Mouse (Mus musculus): ENCODE measurements at regions not wholly inside any gene's neighbourhood (a gene's known extent, or its start where the extent isn't known, plus 50 kb on each side); places are given as distances from the start of the nearest gene placed in this dataset.

- Histone ChIP-seq H3K27ac (ENCODE audit: insufficient read depth, low read depth, low read length) (no peak overlapping the region), H3K4me1 (ENCODE audit: control insufficient read depth, insufficient read depth, low read length) (peaks cover 11% of the 10 kb centered on the region; the same call in 1 of the 2 replicates), H3K4me3 (ENCODE audit: insufficient read depth, low read length) (peak overlapping the region; percentile 19)
- TF ChIP-seq POLR2A (IDR thresholded peaks at IDR 0.05; ENCODE audit: borderline replicate concordance, low read depth, low read length) (no peak), CTCF (IDR thresholded peaks at IDR 0.05; ENCODE audit: low read depth, low read length) (no peak)
Observed at GRCm38 (mm10) chr4:131298011-131298674, 354.0 kb downstream of the Matn1 start.

GRCm38 (mm10) chr4:131303936-131304335, 359.8 kb downstream of the Matn1 start:
- H3K4me3 ChIP-seq (ENCODE audit: insufficient read depth, low read length): no peak overlapping the region
- no peak overlapping the region for H3K27ac ChIP-seq (ENCODE audit: insufficient read depth, low read depth, low read length)
- TF ChIP-seq POLR2A (IDR thresholded peaks at IDR 0.05; ENCODE audit: borderline replicate concordance, low read depth, low read length) (no peak), CTCF (IDR thresholded peaks at IDR 0.05; ENCODE audit: low read depth, low read length) (no peak)
- H3K4me1 ChIP-seq (ENCODE audit: control insufficient read depth, insufficient read depth, low read length): peaks cover under 1% of the 10 kb centered on the region; the same call in 1 of the 2 replicates

GRCm38 (mm10) chr4:131304361-131304777, 360.2 kb downstream of the Matn1 start:
- no peak overlapping the region for H3K27ac ChIP-seq (ENCODE audit: insufficient read depth, low read depth, low read length)
- H3K4me3 ChIP-seq (ENCODE audit: insufficient read depth, low read length): no peak overlapping the region
- H3K4me1 ChIP-seq (ENCODE audit: control insufficient read depth, insufficient read depth, low read length): no peaks in the 10 kb centered on the region
- TF ChIP-seq CTCF (IDR thresholded peaks at IDR 0.05; ENCODE audit: low read depth, low read length) (no peak), POLR2A (IDR thresholded peaks at IDR 0.05; ENCODE audit: borderline replicate concordance, low read depth, low read length) (no peak)

GRCm38 (mm10) chr4:131314231-131314630, 370.0 kb downstream of the Matn1 start:
- TF ChIP-seq POLR2A (IDR thresholded peaks at IDR 0.05; ENCODE audit: borderline replicate concordance, low read depth, low read length) (no peak), CTCF (IDR thresholded peaks at IDR 0.05; ENCODE audit: low read depth, low read length) (no peak)
- Histone ChIP-seq H3K27ac (ENCODE audit: insufficient read depth, low read depth, low read length) (no peak overlapping the region), H3K4me1 (ENCODE audit: control insufficient read depth, insufficient read depth, low read length) (no peaks in the 10 kb centered on the region), H3K4me3 (ENCODE audit: insufficient read depth, low read length) (no peak overlapping the region)

GRCm38 (mm10) chr4:131316041-131316440, 371.9 kb downstream of the Matn1 start:
- H3K4me1 ChIP-seq (ENCODE audit: control insufficient read depth, insufficient read depth, low read length): no peaks in the 10 kb centered on the region
- H3K27ac ChIP-seq (ENCODE audit: insufficient read depth, low read depth, low read length): no peak overlapping the region
- no peak for TF ChIP-seq CTCF (IDR thresholded peaks at IDR 0.05; ENCODE audit: low read depth, low read length)
- no peak for TF ChIP-seq POLR2A (IDR thresholded peaks at IDR 0.05; ENCODE audit: borderline replicate concordance, low read depth, low read length)
- no peak overlapping the region for H3K4me3 ChIP-seq (ENCODE audit: insufficient read depth, low read length)

GRCm38 (mm10) chr4:131322323-131322722, 378.1 kb downstream of the Matn1 start:
- H3K4me3 ChIP-seq (ENCODE audit: insufficient read depth, low read length): no peak overlapping the region
- no peak for TF ChIP-seq CTCF (IDR thresholded peaks at IDR 0.05; ENCODE audit: low read depth, low read length)
- TF ChIP-seq POLR2A (IDR thresholded peaks at IDR 0.05; ENCODE audit: borderline replicate concordance, low read depth, low read length): no peak
- H3K4me1 ChIP-seq (ENCODE audit: control insufficient read depth, insufficient read depth, low read length): no peaks in the 10 kb centered on the region
- no peak overlapping the region for H3K27ac ChIP-seq (ENCODE audit: insufficient read depth, low read depth, low read length)

GRCm38 (mm10) chr4:131324486-131324885, 380.3 kb downstream of the Matn1 start:
- H3K4me3 ChIP-seq (ENCODE audit: insufficient read depth, low read length): no peak overlapping the region
- no peaks in the 10 kb centered on the region for H3K4me1 ChIP-seq (ENCODE audit: control insufficient read depth, insufficient read depth, low read length)
- no peak overlapping the region for H3K27ac ChIP-seq (ENCODE audit: insufficient read depth, low read depth, low read length)
- TF ChIP-seq CTCF (IDR thresholded peaks at IDR 0.05; ENCODE audit: low read depth, low read length): no peak

GRCm38 (mm10) chr4:131325200-131325599, 381.0 kb downstream of the Matn1 start:
- Histone ChIP-seq H3K4me1 (ENCODE audit: control insufficient read depth, insufficient read depth, low read length) (no peaks in the 10 kb centered on the region), H3K27ac (ENCODE audit: insufficient read depth, low read depth, low read length) (no peak overlapping the region), H3K4me3 (ENCODE audit: insufficient read depth, low read length) (no peak overlapping the region)
- no peak for TF ChIP-seq POLR2A (IDR thresholded peaks at IDR 0.05; ENCODE audit: borderline replicate concordance, low read depth, low read length)

GRCm38 (mm10) chr4:131325609-131326008, 381.4 kb downstream of the Matn1 start:
- H3K4me1 ChIP-seq (ENCODE audit: control insufficient read depth, insufficient read depth, low read length): no peaks in the 10 kb centered on the region
- no peak overlapping the region for H3K27ac ChIP-seq (ENCODE audit: insufficient read depth, low read depth, low read length)
- H3K4me3 ChIP-seq (ENCODE audit: insufficient read depth, low read length): no peak overlapping the region
- no peak for TF ChIP-seq POLR2A (IDR thresholded peaks at IDR 0.05; ENCODE audit: borderline replicate concordance, low read depth, low read length)
- TF ChIP-seq CTCF (IDR thresholded peaks at IDR 0.05; ENCODE audit: low read depth, low read length): no peak

GRCm38 (mm10) chr4:131329398-131329797, 385.2 kb downstream of the Matn1 start:
- H3K27ac ChIP-seq (ENCODE audit: insufficient read depth, low read depth, low read length): no peak overlapping the region
- no peak overlapping the region for H3K4me3 ChIP-seq (ENCODE audit: insufficient read depth, low read length)
- no peaks in the 10 kb centered on the region for H3K4me1 ChIP-seq (ENCODE audit: control insufficient read depth, insufficient read depth, low read length)
- TF ChIP-seq POLR2A (IDR thresholded peaks at IDR 0.05; ENCODE audit: borderline replicate concordance, low read depth, low read length) (no peak), CTCF (IDR thresholded peaks at IDR 0.05; ENCODE audit: low read depth, low read length) (no peak)

GRCm38 (mm10) chr4:131331646-131332045, 387.5 kb downstream of the Matn1 start:
- no peak overlapping the region for H3K4me3 ChIP-seq (ENCODE audit: insufficient read depth, low read length)
- TF ChIP-seq CTCF (IDR thresholded peaks at IDR 0.05; ENCODE audit: low read depth, low read length): no peak
- no peak for TF ChIP-seq POLR2A (IDR thresholded peaks at IDR 0.05; ENCODE audit: borderline replicate concordance, low read depth, low read length)

More at GRCm38 (mm10) chr4:131331646-131332045, 387.5 kb downstream of the Matn1 start:
- H3K27ac ChIP-seq (ENCODE audit: insufficient read depth, low read depth, low read length): no peak overlapping the region
- H3K4me1 ChIP-seq (ENCODE audit: control insufficient read depth, insufficient read depth, low read length): no peaks in the 10 kb centered on the region

Measured in bone marrow macrophage, adult 2 months (primary cell).